Mouse (Mus musculus) olfactory bulb, adult 2 months (tissue): ENCODE measurements around the gene Myo18a. TPM values are rescaled to one million over a fixed set of nuclear protein-coding genes. Genes with fewer than 3 reads are reported as not detected.
A peak's percentile ranks its signal among the peaks of the same experiment; 100 is the strongest.

ENCODE experiments used
- H3K27ac ChIP-seq: fragments of 200-500 bp; 2 replicates; pipeline ENCODE4 v1.5.1; 2012; ENCODE audit warnings: low read depth, low read length; ENCODE audit not compliant: insufficient read depth
- H3K4me1 ChIP-seq: fragments of 200-500 bp; 2 replicates; pipeline ENCODE4 v1.6.1; 2012; ENCODE audit warnings: low read length; ENCODE audit not compliant: control insufficient read depth, insufficient read depth
- H3K4me3 ChIP-seq: fragments of 200-500 bp; 2 replicates; pipeline ENCODE4 v1.5.1; 2012; ENCODE audit warnings: mild to moderate bottlenecking, low read depth, low read length, moderate library complexity; ENCODE audit not compliant: insufficient read depth
- CTCF ChIP-seq: fragments of 200-500 bp; IDR thresholded peaks from 2 replicates; pipeline ENCODE4 v1.5.1; 2012; ENCODE audit warnings: low read depth, mild to moderate bottlenecking, low read length, moderate library complexity; ENCODE audit not compliant: insufficient read depth
- POLR2A ChIP-seq: fragments of 200-500 bp; IDR thresholded peaks from 2 replicates; pipeline ENCODE4 v1.6.1; 2012; ENCODE audit warnings: mild to moderate bottlenecking, low read depth, low read length, moderate library complexity; ENCODE audit not compliant: insufficient read depth
- WGBS: fragments of 180-500 bp; shearing (Covaris S2); methylation state at CpG from one replicate; pipeline ENCODE4 v1.1.7; 2018; 5-methylcytosine and 5-hydroxymethylcytosine counted together
- polyA plus RNA-seq: library from polyadenylated mRNA; stranded (reverse); fragments of >200 nt; gene quantifications from 2 replicates; pipeline ENCODE4 v1.2.4, GENCODE M21; 2012; ENCODE audit warnings: low replicate concordance; ENCODE audit not compliant: missing spikeins, insufficient read depth, insufficient read length

The Myo18a gene
- polyA plus RNA-seq, 1 experiment: 284 TPM

GRCm38 (mm10) chr11:77852195-77852594, 89.1 kb downstream of the Myo18a start:
- WGBS: 64% methylated on average over 3 of the region's 3 CpGs
- TF ChIP-seq CTCF (no peak), POLR2A (no peak)
- no peak overlapping the region for H3K4me3 ChIP-seq

DNA sequence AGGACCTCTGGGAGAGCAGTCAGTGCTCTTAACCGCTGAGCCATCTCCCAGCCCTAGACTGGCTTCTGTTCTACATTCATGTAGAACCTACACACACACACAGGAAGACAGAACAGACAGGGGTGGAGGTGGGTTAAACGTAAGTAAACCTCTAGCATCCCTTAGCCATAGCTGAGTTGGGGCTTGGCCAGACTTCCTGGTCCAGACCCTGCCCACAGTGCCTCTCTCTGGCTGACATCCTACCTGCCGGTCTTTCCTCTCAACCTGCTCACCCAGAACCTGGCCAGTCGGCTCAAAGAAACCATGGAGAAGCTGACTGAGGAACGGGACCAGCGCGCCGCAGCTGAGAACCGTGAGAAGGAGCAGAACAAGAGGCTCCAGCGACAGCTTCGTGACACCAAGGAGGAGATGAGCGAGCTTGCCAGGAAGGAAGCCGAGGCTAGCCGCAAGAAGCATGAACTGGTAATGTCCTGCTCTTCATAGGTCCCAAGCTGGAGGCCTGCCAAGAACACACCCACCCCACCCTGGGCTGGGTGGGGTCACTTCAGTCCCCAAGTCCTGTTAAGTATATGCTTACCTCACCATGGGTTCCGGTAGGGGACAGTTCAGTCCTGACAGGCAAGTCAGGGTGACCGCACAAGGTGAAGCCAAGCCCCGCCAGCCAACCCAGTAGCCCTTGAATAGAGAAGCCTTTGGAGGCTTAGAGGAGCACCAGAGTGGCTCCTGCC, 90.1 kb downstream of the Myo18a start:
- TF ChIP-seq CTCF: no peak
- no peak for TF ChIP-seq POLR2A
- Histone ChIP-seq H3K4me3 (no peak overlapping the region), H3K4me1 (peaks cover 54% of the 10 kb centered on the region), H3K27ac (no peak overlapping the region)
- 92% methylated on average over 17 of the region's 17 CpGs for WGBS

More at GRCm38 (mm10) chr11:77852195-77852594, 89.1 kb downstream of the Myo18a start:
- H3K27ac ChIP-seq: no peak overlapping the region
- peaks cover 55% of the 10 kb centered on the region for H3K4me1 ChIP-seq

GRCm38 (mm10) chr11:77854641-77855040, 91.6 kb downstream of the Myo18a start:
- Histone ChIP-seq H3K4me1 (peaks cover 53% of the 10 kb centered on the region), H3K27ac (peak overlapping the region; percentile 29), H3K4me3 (no peak overlapping the region)
- 41% methylated on average over 3 of the region's 3 CpGs for WGBS
- TF ChIP-seq CTCF: no peak
- TF ChIP-seq POLR2A: no peak

DNA sequence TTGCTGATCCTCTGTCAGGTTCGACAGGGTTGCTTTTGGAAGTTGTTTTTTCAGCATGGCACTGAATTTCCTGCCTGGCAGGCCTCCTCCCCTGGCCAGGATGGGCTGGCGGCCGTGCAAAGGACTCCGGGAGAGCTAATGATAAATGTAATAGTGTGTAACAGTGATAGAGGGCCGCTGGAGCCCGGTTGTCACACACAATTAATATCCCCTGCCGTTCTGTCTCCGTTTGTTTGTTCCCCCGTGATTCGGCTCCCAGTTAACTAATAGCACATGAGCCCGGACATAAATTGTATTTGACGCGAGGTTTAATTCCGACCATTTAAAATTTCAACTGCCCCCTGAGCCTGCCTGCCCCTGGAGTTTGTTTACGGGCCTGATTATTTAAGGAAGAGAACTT, 92.3 kb downstream of the Myo18a start:
- 45% methylated on average over 15 of the region's 15 CpGs for WGBS
- H3K27ac ChIP-seq: peak overlapping the region; percentile 29; the same call in 1 of the 2 replicates
- peaks cover 53% of the 10 kb centered on the region for H3K4me1 ChIP-seq
- H3K4me3 ChIP-seq: no peak overlapping the region
- TF ChIP-seq POLR2A: no peak
- TF ChIP-seq CTCF: no peak

GRCm38 (mm10) chr11:77857089-77857488, 94.0 kb downstream of the Myo18a start:
- Histone ChIP-seq H3K4me1 (peaks cover 55% of the 10 kb centered on the region), H3K4me3 (no peak overlapping the region), H3K27ac (no peak overlapping the region; the same call in 1 of the 2 replicates)
- TF ChIP-seq CTCF: no peak
- no peak for TF ChIP-seq POLR2A
- 67% methylated on average over 6 of the region's 6 CpGs for WGBS

DNA sequence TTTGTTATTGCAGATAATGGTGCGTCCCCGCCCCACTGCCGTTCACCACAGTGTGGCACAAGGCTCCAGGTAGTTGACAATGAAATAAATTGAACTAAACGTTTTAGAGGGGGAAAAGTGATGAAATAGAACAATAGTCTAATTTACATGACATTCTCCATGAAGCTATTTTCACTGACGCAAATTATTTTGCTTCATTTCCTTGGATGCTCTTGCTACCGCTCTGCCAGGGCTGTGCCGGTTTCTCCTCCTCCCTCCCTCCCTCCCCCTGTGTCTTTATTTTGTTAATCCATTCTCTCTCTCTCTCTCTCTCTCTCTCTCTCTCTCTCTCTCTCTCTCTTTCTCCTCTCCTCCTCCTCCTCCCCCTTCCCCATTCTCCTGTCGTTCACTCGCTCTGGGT, 95.5 kb downstream of the Myo18a start:
- 31% methylated on average over 9 of the region's 9 CpGs for WGBS
- Histone ChIP-seq H3K27ac (peak overlapping the region; percentile 74), H3K4me1 (peaks cover 59% of the 10 kb centered on the region), H3K4me3 (no peak overlapping the region)
- no peak for TF ChIP-seq POLR2A
- TF ChIP-seq CTCF: no peak

DNA sequence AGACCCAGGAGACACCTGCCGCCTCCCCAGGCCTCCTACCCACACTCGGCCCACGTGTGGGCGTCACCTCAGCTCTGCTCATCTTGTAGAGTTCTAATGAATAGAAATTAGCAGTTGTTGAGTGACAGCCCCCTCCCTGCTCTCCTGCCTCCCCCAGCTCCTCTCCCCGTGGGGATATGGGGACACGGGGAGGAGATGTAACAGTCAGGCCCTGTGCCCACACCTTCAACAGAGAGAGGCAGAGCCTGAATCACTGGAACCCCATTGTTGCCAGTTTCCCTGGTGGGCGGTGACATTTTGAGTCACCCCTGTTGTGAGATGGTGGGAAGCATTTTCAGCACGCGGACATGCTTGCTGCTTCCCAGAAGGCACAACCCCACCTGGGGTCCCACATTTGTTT, 97.9 kb downstream of the Myo18a start:
- 35% methylated on average over 9 of the region's 9 CpGs for WGBS
- TF ChIP-seq CTCF (no peak), POLR2A (no peak)
- peak overlapping the region; percentile 74 for H3K27ac ChIP-seq
- peaks cover 68% of the 10 kb centered on the region for H3K4me1 ChIP-seq
- H3K4me3 ChIP-seq: no peak overlapping the region

- TF ChIP-seq CTCF: no peak
- Histone ChIP-seq H3K27ac (no peak overlapping the region), H3K4me3 (no peak overlapping the region), H3K4me1 (peaks cover 80% of the 10 kb centered on the region)
- WGBS: 79% methylated on average over 7 of the region's 7 CpGs
Observed at GRCm38 (mm10) chr11:77862887-77863286, 99.8 kb downstream of the Myo18a start.

GRCm38 (mm10) chr11:77864771-77865170, 101.7 kb downstream of the Myo18a start:
- Histone ChIP-seq H3K27ac (peak overlapping the region; percentile 90), H3K4me1 (peaks cover 70% of the 10 kb centered on the region), H3K4me3 (no peak overlapping the region)
- WGBS: 41% methylated on average over 12 of the region's 12 CpGs
- TF ChIP-seq CTCF (no peak), POLR2A (no peak)

GRCm38 (mm10) chr11:77867419-77868083, 104.5 kb downstream of the Myo18a start:
- WGBS: 28% methylated on average over 12 of the region's 12 CpGs

More at GRCm38 (mm10) chr11:77867419-77868083, 104.5 kb downstream of the Myo18a start:
- H3K27ac ChIP-seq: no peak overlapping the region
- H3K4me1 ChIP-seq: peaks cover 57% of the 10 kb centered on the region
- no peak overlapping the region for H3K4me3 ChIP-seq
- no peak for TF ChIP-seq CTCF
- no peak for TF ChIP-seq POLR2A
